Mouse (Mus musculus) ZHBTc4 (cell line): Measurements from ENCODE around the gene Deaf1.
A peak's percentile ranks its signal among the peaks of the same experiment; 100 is the strongest.

Experiments
- DNase-seq: peaks from one replicate; pipeline ENCODE4 v3.0.0-alpha.2; 2011; ENCODE audit warnings: low read depth, low spot score

Deaf1 gene

GRCm38 (mm10) chr7:141327469-141328372 is at the start of gene Deaf1, which contains the start of gene Tmem80:
Deaf1 (minus strand) TSS chr7:141327690.
Tmem80 (plus strand) TSS chr7:141327739.
- peak; percentile 90 for DNase-seq

GRCm38 (mm10) chr7:141374399-141374798 is 46.9 kb upstream of the Deaf1 start:
- peak; percentile 27 for DNase-seq

DNA sequence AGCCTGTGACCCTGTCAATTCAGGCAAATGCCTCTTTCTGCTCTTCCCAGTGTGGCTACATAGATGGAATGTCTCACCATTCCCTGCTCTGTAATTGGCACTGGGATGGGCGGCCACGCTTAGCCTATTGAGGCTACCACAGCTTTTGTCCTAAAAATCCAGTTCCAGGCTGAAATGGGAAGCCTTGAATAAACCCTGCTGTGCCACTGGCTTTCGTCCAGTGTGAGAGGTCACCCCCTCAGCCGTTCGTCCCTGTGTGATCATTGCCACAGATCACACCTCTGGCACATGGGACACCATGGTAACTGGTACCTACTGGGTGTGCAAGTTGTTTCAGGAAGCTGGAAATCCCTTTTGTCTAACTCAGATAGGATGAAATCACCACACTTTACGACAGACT is 46.1 kb upstream of the Deaf1 start:
- peak; percentile 94 for DNase-seq

DNA sequence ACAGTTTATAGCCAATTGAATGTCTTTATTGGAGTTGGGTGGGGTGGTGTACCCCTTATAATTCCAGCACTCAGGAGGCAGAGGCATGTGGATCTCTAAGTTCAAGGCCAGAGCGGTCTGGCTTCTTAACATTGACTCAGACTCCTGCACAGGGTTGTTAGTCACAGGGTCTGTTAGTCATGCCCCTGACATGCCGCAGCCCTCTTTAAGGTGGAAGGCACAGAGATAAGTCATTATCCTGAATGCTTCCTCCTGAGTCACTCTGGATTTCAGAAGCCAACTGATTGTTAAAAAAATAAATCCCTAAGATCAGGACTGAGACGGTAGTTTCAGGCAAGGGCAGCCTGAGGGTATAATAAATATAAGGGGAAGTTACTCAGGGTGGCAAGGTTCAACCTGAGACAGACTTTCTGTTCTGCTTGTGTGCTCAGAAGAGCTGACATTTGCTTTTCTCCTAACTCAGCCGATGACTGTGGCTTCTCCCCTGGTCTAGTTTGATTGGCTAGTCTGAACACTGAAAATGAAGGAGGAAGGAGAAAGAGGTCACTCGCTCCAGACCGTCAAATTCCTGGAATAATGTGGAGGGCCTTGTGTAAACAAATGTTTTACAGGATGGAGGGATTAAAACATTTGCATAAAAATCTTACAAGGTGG is 44.6 kb upstream of the Deaf1 start:
- peak; percentile 23 for DNase-seq

- DNase-seq, result no peak
These were observed 42.4 kb upstream of the Deaf1 start for GRCm38 (mm10) chr7:141369918-141370317.

GRCm38 (mm10) chr7:141367358-141367757 is 39.9 kb upstream of the Deaf1 start:
- no peak for DNase-seq

GRCm38 (mm10) chr7:141365049-141365445 is 37.6 kb upstream of the Deaf1 start:
- no peak for DNase-seq

DNA sequence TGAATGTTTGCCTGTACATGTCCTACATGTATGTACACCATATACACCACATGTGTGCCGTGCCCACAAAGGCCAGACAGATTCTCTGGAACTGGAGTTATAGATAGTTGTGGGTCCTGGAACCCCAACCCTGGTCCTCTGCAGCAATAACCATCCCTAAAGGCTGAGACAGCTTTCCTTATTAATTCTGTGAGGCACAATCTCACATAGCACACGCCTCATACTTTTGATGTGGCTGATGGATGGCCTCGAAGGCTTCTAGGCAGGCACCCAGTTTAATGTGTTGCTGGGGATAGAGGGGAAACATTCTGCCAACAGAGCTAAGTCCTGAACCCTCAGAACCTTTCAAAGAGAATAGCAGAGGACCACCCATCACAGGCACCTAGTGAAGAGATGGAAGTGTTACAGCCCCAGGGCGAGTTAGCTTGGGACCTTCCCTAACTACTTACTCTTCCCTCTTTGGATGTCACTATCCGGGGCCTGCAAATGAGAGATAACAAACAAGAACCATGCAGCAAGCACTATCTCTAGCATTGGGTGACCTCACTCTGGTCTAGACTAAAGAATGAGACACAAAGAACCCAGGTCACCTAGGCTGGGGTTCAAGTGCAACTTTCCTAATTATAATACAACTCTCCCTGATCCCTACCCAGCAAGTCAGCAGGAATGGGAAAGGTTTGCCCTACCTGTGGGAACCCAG is 37.0 kb upstream of the Deaf1 start:
- DNase-seq, result no peak

DNA sequence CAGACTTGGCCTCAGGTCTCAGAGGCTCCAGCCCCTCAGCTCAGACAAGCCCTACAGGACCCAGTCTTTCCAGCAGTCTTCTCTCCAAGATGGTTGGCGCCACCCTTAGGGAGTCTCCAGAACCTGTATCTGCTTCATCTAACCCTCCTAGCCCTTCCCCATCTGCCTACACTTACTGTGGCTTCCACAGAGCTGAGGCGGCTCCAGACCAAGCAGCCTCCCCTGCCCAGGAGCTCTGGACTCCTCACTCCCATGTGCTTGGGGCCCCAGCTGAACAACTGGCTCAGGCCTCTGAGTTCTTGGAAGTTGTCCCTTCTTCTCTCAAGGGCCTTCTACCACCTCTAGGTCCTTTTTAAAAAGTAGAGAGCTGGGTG is 36.2 kb upstream of the Deaf1 start:
- DNase-seq, result no peak

DNA sequence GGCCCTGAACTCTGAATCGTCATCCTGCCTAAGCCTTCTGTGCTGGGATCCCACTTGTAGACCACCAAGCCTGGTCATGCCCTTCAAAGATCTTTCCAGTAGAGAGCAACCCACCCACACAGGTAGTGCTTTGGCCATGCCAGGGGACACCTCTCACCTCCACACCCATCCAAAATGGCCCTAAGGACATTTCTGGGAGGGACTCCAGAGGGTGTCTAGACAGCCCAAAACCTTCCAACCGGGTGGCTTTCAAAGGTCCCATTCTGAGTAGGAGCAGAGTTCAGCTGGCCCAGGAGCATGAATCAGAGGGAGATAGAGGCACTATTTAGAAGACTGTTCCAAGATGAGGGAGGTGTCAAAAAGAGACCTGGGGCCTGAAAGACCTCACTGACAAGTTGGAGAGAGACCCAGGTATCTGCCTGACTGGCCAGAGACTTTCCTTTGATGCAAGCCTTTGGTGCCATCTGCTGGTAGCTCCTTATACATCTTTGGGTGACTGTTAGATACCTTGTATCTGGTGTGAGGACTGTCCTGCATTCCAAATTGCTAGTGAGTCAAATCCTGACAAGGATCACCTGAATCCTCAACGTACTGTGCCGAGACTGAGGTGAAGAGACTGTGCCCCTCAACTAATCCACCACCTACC is 35.7 kb upstream of the Deaf1 start:
- peak; percentile 85 for DNase-seq

GRCm38 (mm10) chr7:141361510-141361909 is 34.0 kb upstream of the Deaf1 start:
- peak; percentile 33 for DNase-seq

GRCm38 (mm10) chr7:141356971-141357370 is 29.5 kb upstream of the Deaf1 start:
- DNase-seq, result peak; percentile 30

DNA sequence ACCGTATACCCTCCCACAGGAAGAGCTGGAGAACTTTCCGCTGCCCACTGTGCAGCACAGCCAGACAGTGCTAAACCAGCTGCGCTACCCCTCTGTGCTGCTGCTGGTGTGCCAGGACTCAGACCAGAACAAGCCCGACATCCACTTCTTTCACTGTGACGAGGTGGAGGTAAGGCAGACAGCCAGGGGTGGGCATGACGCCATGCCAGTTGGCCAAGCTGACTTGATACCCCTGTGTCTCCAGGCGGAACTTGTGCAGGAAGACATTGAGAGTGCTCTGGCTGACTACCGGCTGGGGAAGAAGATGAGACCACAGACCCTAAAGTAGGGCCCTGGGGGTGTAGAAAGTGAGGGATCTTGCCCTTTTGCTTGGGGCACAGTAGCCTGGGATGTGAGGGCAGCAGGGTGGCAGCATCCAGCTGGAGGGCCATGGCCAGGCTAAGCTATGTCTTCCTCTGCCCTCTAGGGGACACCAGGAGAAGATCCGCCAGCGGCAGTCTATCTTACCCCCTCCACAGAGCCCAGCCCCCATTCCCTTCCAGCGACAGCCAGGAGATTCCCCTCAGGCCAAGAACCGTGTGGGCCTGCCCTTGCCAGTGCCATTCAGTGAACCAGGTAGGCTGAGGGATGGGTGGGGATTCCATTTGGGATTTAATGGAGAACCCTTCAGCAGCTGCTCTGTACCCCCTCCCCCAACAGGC is 28.3 kb upstream of the Deaf1 start:
- DNase-seq, result peak; percentile 84

DNA sequence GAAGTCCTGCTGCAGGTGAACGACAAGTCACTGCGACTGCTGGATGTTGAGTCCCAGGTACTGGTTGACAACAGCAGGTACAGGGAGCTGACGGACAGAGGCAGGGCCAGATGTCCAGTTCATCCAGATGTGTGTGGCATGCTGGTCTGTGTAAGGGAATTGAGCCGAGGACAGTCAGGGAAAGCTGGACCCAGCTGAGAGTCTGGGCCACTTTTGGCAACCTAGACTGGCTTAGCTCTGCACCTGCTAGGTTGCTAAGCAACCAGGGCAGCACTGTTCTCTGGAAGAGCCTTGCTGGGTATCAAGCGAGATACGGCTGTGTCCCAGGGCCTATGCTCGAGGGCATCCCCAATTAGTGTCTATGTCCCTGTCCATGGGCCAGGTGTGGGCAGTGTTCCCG is 27.6 kb upstream of the Deaf1 start:
- DNase-seq, result no peak

- DNase-seq, result peak; percentile 54
These were observed 23.6 kb upstream of the Deaf1 start for GRCm38 (mm10) chr7:141351061-141351460.

GRCm38 (mm10) chr7:141344787-141345186 is 17.3 kb upstream of the Deaf1 start:
- DNase-seq, result no peak

DNA sequence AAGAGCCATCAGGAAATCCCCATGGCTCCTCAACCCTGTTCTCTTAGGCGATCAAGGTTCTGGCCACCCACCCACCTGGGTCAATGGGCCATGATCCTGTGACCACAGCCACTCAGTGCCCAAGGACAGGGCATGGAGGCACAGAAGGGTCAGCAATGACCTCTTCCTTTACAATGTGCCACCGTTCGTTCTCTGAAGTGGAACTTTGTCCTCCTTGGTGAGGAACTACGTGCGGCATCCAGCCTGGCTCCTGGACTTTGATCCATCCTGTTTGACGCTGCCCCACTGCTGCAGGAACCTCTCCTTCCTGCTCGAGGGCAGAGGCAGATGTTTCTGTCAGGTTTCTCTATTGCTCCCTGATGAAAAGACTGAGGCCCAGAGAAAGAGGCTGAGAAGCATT is 16.2 kb upstream of the Deaf1 start:
- DNase-seq, result no peak

DNA sequence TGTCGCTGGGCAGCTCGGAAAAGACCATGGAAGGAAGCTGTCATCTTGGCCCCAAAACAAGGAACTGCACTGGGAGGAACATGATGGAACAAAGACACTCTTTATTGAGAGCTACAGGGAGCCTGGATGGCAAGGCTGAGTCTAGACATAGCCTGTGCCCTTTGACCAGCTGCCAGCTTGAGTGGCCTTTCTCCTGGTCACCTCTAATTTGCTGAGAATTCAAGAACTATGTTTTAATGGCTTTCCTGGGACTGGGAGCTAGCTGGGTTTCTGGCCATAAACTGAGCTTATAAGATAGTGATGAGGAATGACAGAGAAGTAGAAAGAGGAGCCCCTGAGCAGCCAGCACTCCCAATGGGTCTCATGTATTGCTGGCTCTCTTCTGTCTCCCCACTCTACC is 15.7 kb upstream of the Deaf1 start:
- DNase-seq, result no peak

DNA sequence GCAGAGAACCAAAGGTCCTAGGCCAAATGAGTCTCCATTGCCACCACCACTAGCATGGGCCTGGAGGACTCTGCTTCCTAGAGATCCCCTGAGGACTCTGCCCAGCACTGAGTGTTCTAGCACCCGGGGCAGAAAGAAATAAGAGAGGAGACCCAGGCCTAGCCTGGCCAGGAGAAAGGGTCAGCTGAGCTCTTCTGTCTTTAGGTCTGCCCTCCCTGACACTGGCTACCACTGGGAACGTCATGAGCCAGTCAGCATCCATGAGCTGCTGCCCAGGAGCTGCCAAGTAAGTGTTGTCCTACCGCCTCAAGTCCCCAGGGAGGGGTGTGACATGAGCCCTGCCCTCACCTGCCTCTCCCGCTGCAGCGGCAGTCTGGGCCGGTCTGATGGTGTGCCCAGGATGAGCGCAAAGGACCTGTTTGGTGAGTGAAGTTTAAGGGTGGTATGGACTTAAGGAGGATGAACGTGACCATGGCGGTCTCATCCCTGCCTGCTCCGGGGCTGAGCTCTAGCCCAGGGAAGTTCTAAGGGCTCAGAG is 14.3 kb upstream of the Deaf1 start:
- DNase-seq, result no peak

- DNase-seq, result peak; percentile 79
These were observed 13.0 kb upstream of the Deaf1 start for GRCm38 (mm10) chr7:141340476-141340875.

GRCm38 (mm10) chr7:141340023-141340422 is 12.5 kb upstream of the Deaf1 start:
- DNase-seq, result peak; percentile 67
